Mouse (Mus musculus): ENCODE measurements around the gene Gins2. TPM values are rescaled to one million over a fixed set of nuclear protein-coding genes. Genes with fewer than 3 reads are reported as not detected.

Gene Gins2
- total and polyA plus RNA-seq, 3 experiments, result 39.6 to 150 (median 49.3) TPM

DNA sequence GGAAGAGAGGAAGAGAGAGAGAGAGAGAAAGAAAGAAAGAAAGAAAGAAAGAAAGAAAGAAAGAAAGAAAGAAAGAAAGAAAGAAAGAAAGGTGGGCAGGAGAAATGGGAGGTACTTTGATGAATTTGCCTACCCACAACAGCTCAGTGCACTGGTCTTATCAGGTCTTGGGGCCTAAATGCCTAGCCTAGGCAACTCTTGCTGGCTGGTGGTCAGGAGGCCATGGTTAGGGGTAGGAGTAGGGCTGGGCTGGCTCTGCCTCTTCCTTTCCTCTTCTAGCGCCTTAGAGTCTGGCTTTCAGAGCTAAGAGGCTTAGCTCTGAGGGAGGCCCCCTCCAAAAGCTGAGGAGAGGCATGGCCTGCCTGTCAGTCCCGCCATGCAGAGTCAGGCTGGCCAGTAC is 34.5 kb upstream of the Gins2 start:
- no peaks in the 10 kb centered on the region for H3K9me3 ChIP-seq (replicated peaks; ENCODE audit: insufficient read depth, low read length)
- TF ChIP-seq GATA1 (IDR thresholded peaks at IDR 0.05; ENCODE audit: low read depth, low read length) (no peak), POLR2AphosphoS2 (IDR thresholded peaks at IDR 0.05; ENCODE audit: low read length) (no peak), RCOR1 (IDR thresholded peaks at IDR 0.05; ENCODE audit: low read depth, low read length) (no peak), UBTF (IDR thresholded peaks at IDR 0.05; ENCODE audit: borderline replicate concordance, insufficient read depth, low read depth, low read length) (no peak), SIN3A (IDR thresholded peaks at IDR 0.05; ENCODE audit: low read length) (no peak), ETS1 (IDR thresholded peaks at IDR 0.05; ENCODE audit: low read depth, low read length) (no peak), KAT2A (conservative IDR thresholded peaks at IDR 0.05; ENCODE audit: low read depth, low read length) (no peak), GABPA (IDR thresholded peaks at IDR 0.05; ENCODE audit: low read depth, low read length) (no peak), RAD21 (IDR thresholded peaks at IDR 0.05; ENCODE audit: low read depth, low read length) (no peak)
- no peaks in the 10 kb centered on the region for H3K27me3 ChIP-seq (ENCODE audit: control insufficient read depth in 1 of 2, insufficient read depth in 2 of 2, low read length in 2 of 2)
- H3K27ac ChIP-seq (ENCODE audit: control insufficient read depth, low read depth, low read length), result no peak overlapping the region
- DNase-seq (ENCODE audit: low read depth, low spot score), result no peak
- H3K79me2 ChIP-seq (ENCODE audit: control insufficient read depth, insufficient read depth, low read length, poor library complexity), result no peaks in the 10 kb centered on the region
- no peak overlapping the region for H3K4me3 ChIP-seq (ENCODE audit: control insufficient read depth in 1 of 2, insufficient read depth in 1 of 2, low read depth in 2 of 2, low read length in 2 of 2)
- H3K9ac ChIP-seq (ENCODE audit: control insufficient read depth, low read depth, low read length, poor library complexity, severe bottlenecking), result no peak overlapping the region
- H3K4me1 ChIP-seq (ENCODE audit: control insufficient read depth in 1 of 2, insufficient read depth in 2 of 2, low read length in 2 of 2), result no peaks in the 10 kb centered on the region
- H3K36me3 ChIP-seq (ENCODE audit: control insufficient read depth in 1 of 2, insufficient read depth in 2 of 2, low read length in 2 of 2), result peaks cover 0 to 2% of the 10 kb centered on the region in 2 experiments; a peak in 1 of 4 replicates

DNA sequence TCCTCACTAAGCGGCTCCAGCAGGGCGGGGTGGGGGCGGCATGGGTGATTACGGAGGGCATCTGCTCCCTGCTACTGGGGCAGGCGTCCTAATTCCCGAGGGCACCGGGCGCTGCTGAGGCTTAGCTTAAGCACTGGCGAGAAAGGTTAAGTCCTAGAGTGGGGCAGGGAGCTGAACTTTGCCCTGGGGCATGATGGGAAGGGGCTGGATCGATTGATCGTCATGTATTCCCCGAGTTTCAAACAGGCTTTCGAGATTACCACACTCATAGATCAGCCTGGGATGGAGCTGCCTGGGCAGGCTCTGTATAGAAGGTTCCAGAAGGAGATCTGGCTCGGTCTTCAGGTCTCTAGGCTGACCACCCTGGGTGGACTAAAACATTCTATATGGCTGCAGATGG is 33.1 kb upstream of the Gins2 start:
- H3K27ac ChIP-seq (ENCODE audit: control insufficient read depth, low read depth, low read length), result no peak overlapping the region
- no peak overlapping the region for H3K4me3 ChIP-seq (ENCODE audit: control insufficient read depth in 1 of 2, insufficient read depth in 1 of 2, low read depth in 2 of 2, low read length in 2 of 2)
- H3K27me3 ChIP-seq (ENCODE audit: control insufficient read depth in 1 of 2, insufficient read depth in 2 of 2, low read length in 2 of 2), result no peaks in the 10 kb centered on the region
- no peaks in the 10 kb centered on the region for H3K4me1 ChIP-seq (ENCODE audit: control insufficient read depth in 1 of 2, insufficient read depth in 2 of 2, low read length in 2 of 2)
- H3K9me3 ChIP-seq (replicated peaks; ENCODE audit: insufficient read depth, low read length), result no peaks in the 10 kb centered on the region
- DNase-seq (ENCODE audit: low read depth, low spot score), result no peak
- no peak overlapping the region for H3K9ac ChIP-seq (ENCODE audit: control insufficient read depth, low read depth, low read length, poor library complexity, severe bottlenecking)
- no peaks in the 10 kb centered on the region for H3K79me2 ChIP-seq (ENCODE audit: control insufficient read depth, insufficient read depth, low read length, poor library complexity)
- peaks cover 0 to 2% of the 10 kb centered on the region in 2 experiments; a peak in 1 of 4 replicates for H3K36me3 ChIP-seq (ENCODE audit: control insufficient read depth in 1 of 2, insufficient read depth in 2 of 2, low read length in 2 of 2)
- TF ChIP-seq ZMIZ1 (IDR thresholded peaks at IDR 0.05; ENCODE audit: low read depth, low read length) (no peak), MAZ (IDR thresholded peaks at IDR 0.05; ENCODE audit: low read depth, low read length) (no peak), MXI1 (IDR thresholded peaks at IDR 0.05; ENCODE audit: low read depth, low read length) (no peak), E2F4 (IDR thresholded peaks at IDR 0.05; ENCODE audit: borderline replicate concordance, low read depth, low read length) (no peak), ELF1 (IDR thresholded peaks at IDR 0.05; ENCODE audit: low read depth, low read length) (no peak), TCF12 (IDR thresholded peaks at IDR 0.05; ENCODE audit: low read depth, low read length) (no peak), ZKSCAN1 (IDR thresholded peaks at IDR 0.05; ENCODE audit: low read depth, low read length) (no peak), CHD1 (IDR thresholded peaks at IDR 0.05; ENCODE audit: low read depth, low read length) (no peak), ZC3H11A (IDR thresholded peaks at IDR 0.05; ENCODE audit: low read depth, low read length) (no peak), TBP (IDR thresholded peaks at IDR 0.05; ENCODE audit: low read depth, low read length) (no peak), EP300 (IDR thresholded peaks at IDR 0.05; ENCODE audit: low read depth in 1 of 2, low read length in 2 of 2) (no peak), POLR2AphosphoS2 (IDR thresholded peaks at IDR 0.05; ENCODE audit: low read length) (no peak), TAL1 (IDR thresholded peaks at IDR 0.05; ENCODE audit: low read length) (no peak), POLR2AphosphoS5 (IDR thresholded peaks at IDR 0.05; ENCODE audit: borderline replicate concordance, low read depth, low read length) (no peak), SMC3 (IDR thresholded peaks at IDR 0.05; ENCODE audit: low read depth, low read length) (no peak), ETS1 (IDR thresholded peaks at IDR 0.05; ENCODE audit: low read depth, low read length) (no peak), GATA1 (IDR thresholded peaks at IDR 0.05; ENCODE audit: low read depth, low read length) (no peak)
